Mouse (Mus musculus): ENCODE data around the gene Kcnj13.

DNA sequence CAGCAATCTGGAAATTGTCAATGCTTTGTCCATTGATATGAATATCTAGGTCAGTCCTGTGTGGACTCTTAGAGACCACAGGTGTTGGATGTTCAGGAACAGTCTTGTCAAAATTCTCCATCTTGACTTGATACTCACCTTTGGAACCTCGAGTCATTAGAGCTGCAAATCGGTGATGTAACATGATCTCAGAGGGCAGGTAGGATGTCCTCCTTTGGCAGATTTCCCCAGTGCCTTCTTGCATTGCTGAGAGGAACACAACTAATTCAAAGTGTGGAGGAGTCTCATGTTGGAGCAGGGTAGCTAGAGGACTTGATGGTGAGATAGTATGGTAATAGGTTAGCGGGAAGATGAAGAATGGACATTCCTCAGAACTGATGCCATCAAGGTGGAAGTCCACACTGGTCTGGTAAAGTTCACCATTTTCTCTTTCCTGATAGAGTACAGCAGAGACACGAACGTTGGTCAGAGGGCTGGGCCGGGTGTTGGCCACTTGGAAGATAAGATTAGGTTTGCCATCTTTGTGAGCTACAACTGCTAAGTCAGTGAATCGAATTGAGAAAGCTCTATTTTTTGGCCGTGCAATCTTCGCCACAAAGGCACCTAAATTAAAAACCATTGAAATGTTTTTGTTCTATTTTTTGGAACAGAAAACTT, 8.0 kb downstream of the Kcnj13 start:
- TF ChIP-seq CTCF (conservative IDR thresholded peaks at IDR 0.05; ENCODE audit: insufficient read depth, insufficient read length, low read depth, low read length): no peak
- no peak for TF ChIP-seq POLR2A (IDR thresholded peaks at IDR 0.05; ENCODE audit: low read depth, low read length)

Data from kidney, adult 2 months (tissue).